Mouse (Mus musculus) kidney, embryonic 15.5 days (tissue): ENCODE data around the gene Smad5. TPM values are rescaled to one million over a fixed set of nuclear protein-coding genes. Genes with fewer than 3 reads are reported as not detected.

ENCODE experiments used
- polyA plus RNA-seq: library from polyadenylated mRNA; unstranded; fragments of >200 nt; fragmentation: Nextera tagmentation; extraction: Ambion mirVana; gene quantifications from 2 replicates; pipeline ENCODE4 v1.2.1, GENCODE M21; 2015

The Smad5 gene
- polyA plus RNA-seq, 1 experiment from 2014 or later: 33.3 TPM

Other genes with a start within 250 kb of the Smad5 start
- not detected in 2 replicates for gene Il9, start 220.8 kb upstream of the Smad5 start, polyA plus RNA-seq
- gene Fbxl21, start 180.5 kb upstream of the Smad5 start, polyA plus RNA-seq: 2.1 and 2.9 TPM in 2 replicates
- gene Lect2, start 154.5 kb upstream of the Smad5 start, polyA plus RNA-seq: 1.8 and 2.5 TPM in 2 replicates
- gene Tgfbi, start 93.5 kb upstream of the Smad5 start, polyA plus RNA-seq: 121 and 135 TPM in 2 replicates
- not detected in 2 replicates for gene Gm45623, start 50.8 kb downstream of the Smad5 start, polyA plus RNA-seq
- 0.10 and 0.29 TPM in 2 replicates for gene Trpc7, start 193.0 kb downstream of the Smad5 start, polyA plus RNA-seq